Mouse (Mus musculus): ENCODE measurements around the gene Crip1.

The Crip1 gene

DNA sequence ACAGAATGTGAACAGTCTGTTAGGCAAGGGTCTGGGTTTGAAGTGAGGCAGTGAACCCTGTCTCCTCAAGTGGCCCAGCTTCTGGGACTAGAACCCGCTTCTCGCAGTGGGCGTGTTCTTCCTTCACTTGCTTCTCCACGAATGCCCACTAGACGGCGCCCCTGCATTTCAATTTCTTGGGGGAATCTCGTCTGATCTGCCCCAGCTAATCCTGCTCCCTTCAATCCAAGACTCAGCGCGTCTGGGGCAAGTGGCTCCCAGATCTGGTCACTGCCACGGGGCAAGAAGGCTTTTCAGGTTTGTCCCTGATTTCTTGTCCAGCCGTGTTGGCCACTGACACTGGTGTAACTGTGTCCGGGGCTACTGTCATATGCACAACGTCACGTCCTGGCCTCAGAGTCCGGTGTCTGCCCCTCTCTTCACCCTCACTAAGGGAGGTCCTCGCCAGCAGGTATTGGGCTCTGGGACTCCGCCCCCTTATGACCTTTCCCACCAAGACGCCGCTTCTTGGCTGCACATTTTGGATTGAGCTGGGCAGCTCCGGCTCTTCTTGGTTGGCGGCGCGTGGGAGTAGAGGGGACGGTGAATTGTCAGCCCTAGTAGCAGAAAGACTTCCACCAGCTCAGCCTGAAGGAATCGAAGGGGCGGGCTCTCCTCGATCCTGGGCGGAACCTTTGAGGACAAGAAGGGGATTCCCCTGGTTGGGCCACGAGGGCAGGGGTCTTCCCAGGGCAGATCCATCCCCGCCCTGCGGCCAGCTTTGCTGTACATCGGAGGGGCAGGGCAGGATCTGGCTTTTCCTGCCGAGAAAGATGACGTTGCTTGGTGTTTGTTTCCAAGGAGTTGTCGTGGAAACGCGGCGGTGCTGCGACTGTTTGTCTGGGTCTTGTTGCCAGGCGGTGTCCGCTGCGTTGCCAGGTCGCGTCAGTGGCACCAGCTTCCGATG, at the start of gene Crip1:
Gene Crip1 (plus strand): TSS at position 205 of the 946 bp plus-strand sequence.
- peaks cover 99% of the 10 kb centered on the region for H3K4me1 ChIP-seq (replicated peaks; ENCODE audit: low read depth, low read length)
- peak within 1 kb of the TSS; percentile 72 for H3K4me3 ChIP-seq (replicated peaks; ENCODE audit: low read length)
- peaks cover 33% of the 10 kb centered on the region for H3K36me3 ChIP-seq (ENCODE audit: insufficient read depth, low read length)
- TF ChIP-seq CTCF (conservative IDR thresholded peaks at IDR 0.05; ENCODE audit: low read length) (peak; percentile 100), POU5F1 (IDR thresholded peaks at IDR 0.05; ENCODE audit: borderline replicate concordance, low read length) (no peak), NANOG (IDR thresholded peaks at IDR 0.05; ENCODE audit: borderline replicate concordance, low read length) (no peak)
- no peaks in the 10 kb centered on the region for H3K9me3 ChIP-seq (ENCODE audit: low read length)
- H3K27me3 ChIP-seq (ENCODE audit: insufficient read depth, low read length) = peaks cover 43% of the 10 kb centered on the region

GRCm38 (mm10) chr12:113097040-113097439, 49.1 kb upstream of the Crip1 start:
- Histone ChIP-seq H3K4me1 (replicated peaks; ENCODE audit: low read depth, low read length) (peaks cover 64% of the 10 kb centered on the region), H3K4me3 (replicated peaks; ENCODE audit: low read length) (peak overlapping the region; percentile 91), H3K36me3 (ENCODE audit: insufficient read depth, low read length) (peaks cover 20% of the 10 kb centered on the region), H3K27me3 (ENCODE audit: insufficient read depth, low read length) (peaks cover 18% of the 10 kb centered on the region), H3K9me3 (ENCODE audit: low read length) (no peaks in the 10 kb centered on the region)
- TF ChIP-seq NANOG (IDR thresholded peaks at IDR 0.05; ENCODE audit: borderline replicate concordance, low read length) (no peak), POU5F1 (IDR thresholded peaks at IDR 0.05; ENCODE audit: borderline replicate concordance, low read length) (no peak), CTCF (conservative IDR thresholded peaks at IDR 0.05; ENCODE audit: low read length) (no peak)

GRCm38 (mm10) chr12:113097749-113098281, 48.3 kb upstream of the Crip1 start, which contains the start of gene Mta1:
Gene Mta1, plus strand, starts transcription at chr12:113098278.
- H3K27me3 ChIP-seq (ENCODE audit: insufficient read depth, low read length) = peaks cover 18% of the 10 kb centered on the region
- H3K36me3 ChIP-seq (ENCODE audit: insufficient read depth, low read length) = peaks cover 25% of the 10 kb centered on the region
- H3K4me3 ChIP-seq (replicated peaks; ENCODE audit: low read length) = peak within 1 kb of the TSS; percentile 91
- H3K9me3 ChIP-seq (ENCODE audit: low read length) = no peaks in the 10 kb centered on the region
- H3K4me1 ChIP-seq (replicated peaks; ENCODE audit: low read depth, low read length) = peaks cover 72% of the 10 kb centered on the region
- TF ChIP-seq CTCF (conservative IDR thresholded peaks at IDR 0.05; ENCODE audit: low read length) = no peak
- TF ChIP-seq POU5F1 (IDR thresholded peaks at IDR 0.05; ENCODE audit: borderline replicate concordance, low read length) = no peak
- TF ChIP-seq NANOG (IDR thresholded peaks at IDR 0.05; ENCODE audit: borderline replicate concordance, low read length) = no peak

- Histone ChIP-seq H3K4me3 (replicated peaks; ENCODE audit: low read length) (peak overlapping the region; percentile 91), H3K9me3 (ENCODE audit: low read length) (no peaks in the 10 kb centered on the region), H3K27me3 (ENCODE audit: insufficient read depth, low read length) (peaks cover 18% of the 10 kb centered on the region), H3K4me1 (replicated peaks; ENCODE audit: low read depth, low read length) (peaks cover 80% of the 10 kb centered on the region), H3K36me3 (ENCODE audit: insufficient read depth, low read length) (peaks cover 31% of the 10 kb centered on the region)
- TF ChIP-seq NANOG (IDR thresholded peaks at IDR 0.05; ENCODE audit: borderline replicate concordance, low read length) = no peak
- TF ChIP-seq POU5F1 (IDR thresholded peaks at IDR 0.05; ENCODE audit: borderline replicate concordance, low read length) = no peak
- TF ChIP-seq CTCF (conservative IDR thresholded peaks at IDR 0.05; ENCODE audit: low read length) = no peak
These were observed 47.5 kb upstream of the Crip1 start for GRCm38 (mm10) chr12:113098530-113099151.

DNA sequence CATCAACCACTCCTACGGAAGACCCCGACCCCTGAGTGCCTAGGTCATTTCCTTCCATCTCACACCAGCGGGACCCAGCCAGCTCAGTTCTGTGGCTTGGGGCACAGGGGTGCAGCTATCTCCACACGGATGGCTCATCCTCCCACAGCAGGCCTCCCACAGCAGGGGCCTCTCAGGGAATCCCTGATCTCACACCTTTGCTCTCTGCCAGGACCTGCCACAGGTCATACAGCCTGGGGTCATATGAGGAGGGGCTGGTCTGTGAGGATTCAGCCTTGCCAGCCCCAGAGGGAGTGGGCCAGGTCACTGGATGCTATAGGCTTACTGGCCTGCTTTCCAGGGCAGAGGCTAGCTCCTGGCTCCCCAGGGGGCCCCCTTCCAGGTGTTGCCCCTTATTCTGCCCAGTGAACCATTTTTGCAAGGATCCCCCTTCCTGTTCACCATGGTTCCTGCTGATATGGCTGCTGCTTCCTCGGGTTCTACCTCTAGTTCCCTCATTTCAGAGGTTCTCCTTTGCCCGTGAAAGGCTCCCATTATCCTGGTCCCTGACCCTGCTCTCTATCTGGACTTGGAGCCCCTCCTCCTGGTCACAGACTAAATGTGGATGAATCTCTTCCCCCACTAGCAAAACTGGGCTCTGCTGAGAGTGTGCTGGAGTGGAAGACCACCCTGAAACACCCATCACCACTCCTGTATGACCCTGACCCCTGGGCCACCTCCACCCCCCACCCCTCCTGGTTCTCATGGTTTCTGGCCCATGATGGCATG, 46.5 kb upstream of the Crip1 start:
- peaks cover 32% of the 10 kb centered on the region for H3K36me3 ChIP-seq (ENCODE audit: insufficient read depth, low read length)
- H3K4me3 ChIP-seq (replicated peaks; ENCODE audit: low read length) = peak overlapping the region; percentile 91
- H3K4me1 ChIP-seq (replicated peaks; ENCODE audit: low read depth, low read length) = peaks cover 90% of the 10 kb centered on the region
- peaks cover 18% of the 10 kb centered on the region for H3K27me3 ChIP-seq (ENCODE audit: insufficient read depth, low read length)
- TF ChIP-seq NANOG (IDR thresholded peaks at IDR 0.05; ENCODE audit: borderline replicate concordance, low read length) = no peak
- TF ChIP-seq CTCF (conservative IDR thresholded peaks at IDR 0.05; ENCODE audit: low read length) = no peak
- no peak for TF ChIP-seq POU5F1 (IDR thresholded peaks at IDR 0.05; ENCODE audit: borderline replicate concordance, low read length)
- H3K9me3 ChIP-seq (ENCODE audit: low read length) = no peaks in the 10 kb centered on the region

DNA sequence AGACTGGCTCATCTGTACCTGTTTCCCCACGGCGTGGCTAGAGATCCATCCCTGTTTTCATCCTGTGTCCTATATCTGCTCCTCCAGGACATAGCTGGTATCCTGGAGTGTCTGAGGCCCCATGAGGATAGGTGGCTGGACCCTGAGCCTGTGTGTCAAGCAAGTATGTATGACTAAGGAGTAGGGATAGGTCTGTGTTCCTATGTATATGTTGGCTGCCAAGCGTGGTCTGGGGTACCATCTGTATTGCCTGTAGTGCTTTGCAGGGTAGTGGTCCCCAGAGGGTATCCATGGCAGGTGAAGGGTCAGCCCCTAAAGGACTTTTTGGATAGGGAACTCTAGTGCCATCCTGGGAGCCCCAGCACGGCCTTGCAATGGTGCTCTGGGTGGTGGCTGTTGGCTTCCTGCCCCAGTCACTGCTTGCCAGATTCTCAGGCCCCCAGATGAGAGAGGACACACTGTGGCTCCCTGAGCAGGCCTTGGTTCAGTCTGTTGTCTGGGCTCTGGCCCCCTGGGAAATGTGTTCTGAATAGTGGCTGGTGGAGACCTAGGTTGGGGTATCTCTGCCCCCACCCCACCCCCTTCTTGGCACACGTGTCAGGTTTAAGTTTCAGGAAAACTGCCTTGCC, 45.6 kb upstream of the Crip1 start:
- Histone ChIP-seq H3K4me1 (replicated peaks; ENCODE audit: low read depth, low read length) (peaks cover 91% of the 10 kb centered on the region), H3K9me3 (ENCODE audit: low read length) (no peaks in the 10 kb centered on the region), H3K4me3 (replicated peaks; ENCODE audit: low read length) (peak overlapping the region; percentile 91), H3K36me3 (ENCODE audit: insufficient read depth, low read length) (peaks cover 32% of the 10 kb centered on the region), H3K27me3 (ENCODE audit: insufficient read depth, low read length) (peaks cover 12% of the 10 kb centered on the region; the same call in 1 of the 2 replicates)
- no peak for TF ChIP-seq CTCF (conservative IDR thresholded peaks at IDR 0.05; ENCODE audit: low read length)
- no peak for TF ChIP-seq POU5F1 (IDR thresholded peaks at IDR 0.05; ENCODE audit: borderline replicate concordance, low read length)
- TF ChIP-seq NANOG (IDR thresholded peaks at IDR 0.05; ENCODE audit: borderline replicate concordance, low read length) = no peak

GRCm38 (mm10) chr12:113101251-113101960, 44.7 kb upstream of the Crip1 start:
- no peak for TF ChIP-seq CTCF (conservative IDR thresholded peaks at IDR 0.05; ENCODE audit: low read length)
- no peak for TF ChIP-seq NANOG (IDR thresholded peaks at IDR 0.05; ENCODE audit: borderline replicate concordance, low read length)
- H3K36me3 ChIP-seq (ENCODE audit: insufficient read depth, low read length) = peaks cover 32% of the 10 kb centered on the region
- H3K4me1 ChIP-seq (replicated peaks; ENCODE audit: low read depth, low read length) = peaks cover 87% of the 10 kb centered on the region
- 0 out of 2 replicates have a peak, but pooled peaks cover 6% of the 10 kb centered on the region for H3K27me3 ChIP-seq (ENCODE audit: insufficient read depth, low read length)
- H3K9me3 ChIP-seq (ENCODE audit: low read length) = no peaks in the 10 kb centered on the region
- H3K4me3 ChIP-seq (replicated peaks; ENCODE audit: low read length) = peak overlapping the region; percentile 91

Data from E14TG2a.4 (cell line).